Mouse (Mus musculus) midbrain, embryonic 16.5 days (tissue): ENCODE measurements around the gene Vmac. TPM values are rescaled to one million over a fixed set of nuclear protein-coding genes. Genes with fewer than 3 reads are reported as not detected.
A peak's percentile ranks its signal among the peaks of the same experiment; 100 is the strongest.

ENCODE experiments used
- ATAC-seq: fragments of 200-750 bp; cut with Nextera tagmentation; 2 replicates; pipeline ENCODE4 v1.8.0; 2017; ENCODE audit warnings: moderate TSS enrichment
- H3K27ac ChIP-seq: fragments of 300-500 bp; sonication (generic); 2 replicates; pipeline ENCODE4 v1.5.1; 2014; ENCODE audit warnings: mild to moderate bottlenecking, low read length, mixed read lengths
- H3K27me3 ChIP-seq: fragments of 300-500 bp; sonication (generic); 2 replicates; pipeline ENCODE4 v1.6.1; 2014; ENCODE audit warnings: low read depth, low read length, mixed read lengths; ENCODE audit not compliant: control insufficient read depth, insufficient read depth
- H3K36me3 ChIP-seq: fragments of 300-500 bp; sonication (generic); 2 replicates; pipeline ENCODE4 v1.6.1; 2014; ENCODE audit warnings: mild to moderate bottlenecking, low read length, moderate library complexity, mixed read lengths; ENCODE audit not compliant: control insufficient read depth, insufficient read depth
- H3K4me1 ChIP-seq: fragments of 300-500 bp; sonication (generic); 2 replicates; pipeline ENCODE4 v1.6.1; 2014; ENCODE audit warnings: mild to moderate bottlenecking, low read length, mixed read lengths; ENCODE audit not compliant: control insufficient read depth, insufficient read depth
- H3K4me2 ChIP-seq: fragments of 300-500 bp; sonication (generic); 2 replicates; pipeline ENCODE4 v1.6.1; 2014; ENCODE audit warnings: mild to moderate bottlenecking, low read length, mixed read lengths
- H3K4me3 ChIP-seq: fragments of 300-500 bp; sonication (generic); 2 replicates; pipeline ENCODE4 v1.5.1; 2014; ENCODE audit warnings: low read depth, mild to moderate bottlenecking, low read length, moderate library complexity, mixed read lengths
- H3K9ac ChIP-seq: fragments of 300-500 bp; sonication (generic); 2 replicates; pipeline ENCODE4 v1.6.1; 2014; ENCODE audit warnings: low read depth, low read length, mixed read lengths
- H3K9me3 ChIP-seq: fragments of 300-500 bp; sonication (generic); replicated peaks from 2 replicates; pipeline ENCODE4 v1.6.1; 2014; ENCODE audit warnings: mild to moderate bottlenecking, low read length, mixed read lengths; ENCODE audit not compliant: control insufficient read depth, poor library complexity, severe bottlenecking
- WGBS: fragments of 180-500 bp; shearing (Covaris S2); extraction: QIAGEN DNeasy Blood & Tissue Kit; methylation state at CpG from one replicate; pipeline ENCODE4 v1.1.7; 2014; 5-methylcytosine and 5-hydroxymethylcytosine counted together
- polyA plus RNA-seq: library from polyadenylated mRNA; unstranded; fragments of >200 nt; fragmentation: Nextera tagmentation; extraction: Ambion mirVana; gene quantifications from 2 replicates; pipeline ENCODE4 v1.2.1, GENCODE M21; 2015

Vmac gene
- 15.6 and 16.1 TPM in 2 replicates for polyA plus RNA-seq

DNA sequence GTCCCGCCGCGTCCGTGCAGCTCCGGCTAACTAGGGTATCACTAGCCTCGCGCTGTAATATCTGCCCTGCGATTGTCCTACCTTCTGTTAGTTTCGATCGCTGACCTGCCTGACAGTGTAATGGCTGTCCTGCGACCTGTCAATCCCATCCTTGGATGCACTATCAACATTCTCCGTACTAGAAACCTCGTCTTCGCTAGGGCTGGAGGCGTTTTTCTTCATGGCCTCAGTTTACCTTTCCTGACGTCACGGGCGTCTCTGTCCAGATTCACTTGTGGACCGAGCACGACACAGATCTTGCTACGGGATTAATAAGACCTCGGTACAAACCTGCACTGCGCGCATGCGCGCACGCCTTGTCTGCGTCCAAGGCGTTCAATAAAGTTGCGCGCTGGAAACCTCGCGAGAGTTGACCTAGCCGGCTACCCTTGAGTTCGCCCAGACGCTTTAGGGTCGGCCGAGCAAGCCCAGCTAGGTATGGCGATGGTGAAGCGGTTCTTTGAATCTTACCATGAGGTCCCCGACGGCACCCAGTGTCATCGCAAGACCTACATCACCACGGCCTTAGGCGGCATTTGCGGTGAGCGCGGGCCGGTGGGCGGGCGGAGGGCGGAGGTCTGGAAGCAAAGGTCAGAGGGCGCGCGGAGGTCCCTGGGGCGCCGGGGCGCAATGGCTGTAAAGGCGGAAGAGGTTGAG is at the start of gene Vmac, which contains the start of gene Ndufa11:
Gene Vmac, minus strand, starts transcription at position 660 of the 696 bp plus-strand sequence.
Gene Ndufa11, plus strand, starts transcription at position 405 of the 696 bp plus-strand sequence.
- H3K9ac ChIP-seq, result peak within 1 kb of the TSS; percentile 89
- no peaks in the 10 kb centered on the region for H3K27me3 ChIP-seq
- no peaks in the 10 kb centered on the region for H3K9me3 ChIP-seq
- peak within 1 kb of the TSS; percentile 70 for H3K4me2 ChIP-seq
- H3K27ac ChIP-seq, result peak within 1 kb of the TSS; percentile 86
- peak within 1 kb of the TSS; percentile 76 for H3K4me3 ChIP-seq
- peak; percentile 80 for ATAC-seq
- H3K4me1 ChIP-seq, result peaks cover 23% of the 10 kb centered on the region
- peaks cover 3% of the 10 kb centered on the region for H3K36me3 ChIP-seq
- WGBS, result under 1% methylated on average over 59 of the region's 59 CpGs

DNA sequence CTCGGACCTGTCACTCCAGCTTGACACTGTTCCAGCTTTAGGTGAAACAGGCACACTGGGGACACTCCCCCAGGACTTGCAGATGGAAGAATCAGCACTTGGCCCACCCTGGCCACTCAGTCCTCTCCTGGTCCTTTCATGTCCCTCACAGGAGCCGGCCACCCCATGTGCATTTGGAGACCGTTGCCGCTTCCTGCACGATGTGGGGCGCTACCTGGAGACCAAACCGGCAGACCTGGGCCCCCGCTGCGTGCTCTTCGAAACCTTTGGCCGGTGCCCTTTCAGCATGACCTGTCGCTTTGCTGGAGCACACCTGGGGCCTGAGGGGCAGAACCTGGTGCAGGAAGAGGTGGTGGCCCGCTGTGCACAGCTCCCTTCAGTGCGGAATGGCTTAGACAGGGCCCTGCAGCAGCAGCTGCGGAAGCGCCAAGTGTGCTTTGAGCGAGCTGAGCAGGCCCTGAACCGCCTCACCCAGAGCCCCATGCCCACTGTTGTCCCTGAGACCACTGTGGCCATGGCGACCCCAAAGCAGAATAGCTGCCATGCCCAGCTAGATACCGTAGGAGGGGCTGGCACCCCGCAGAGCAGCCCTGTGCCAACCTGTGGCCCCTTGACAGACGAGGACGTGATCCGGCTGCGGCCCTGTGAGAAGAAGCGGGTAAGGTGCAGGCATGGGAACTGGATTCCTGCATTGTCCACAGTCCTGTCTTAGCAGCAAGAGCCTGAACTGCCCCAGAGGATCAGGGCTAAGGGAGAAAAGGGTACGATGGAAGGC is 49.0 kb upstream of the Vmac start:
- Histone ChIP-seq H3K27me3 (no peaks in the 10 kb centered on the region), H3K4me1 (peaks cover 21% of the 10 kb centered on the region), H3K9me3 (no peaks in the 10 kb centered on the region), H3K4me2 (no peak overlapping the region), H3K4me3 (no peak overlapping the region), H3K9ac (no peak overlapping the region), H3K36me3 (peaks cover 16% of the 10 kb centered on the region), H3K27ac (no peak overlapping the region)
- no peak for ATAC-seq
- 96% methylated on average over 27 of the region's 27 CpGs for WGBS

DNA sequence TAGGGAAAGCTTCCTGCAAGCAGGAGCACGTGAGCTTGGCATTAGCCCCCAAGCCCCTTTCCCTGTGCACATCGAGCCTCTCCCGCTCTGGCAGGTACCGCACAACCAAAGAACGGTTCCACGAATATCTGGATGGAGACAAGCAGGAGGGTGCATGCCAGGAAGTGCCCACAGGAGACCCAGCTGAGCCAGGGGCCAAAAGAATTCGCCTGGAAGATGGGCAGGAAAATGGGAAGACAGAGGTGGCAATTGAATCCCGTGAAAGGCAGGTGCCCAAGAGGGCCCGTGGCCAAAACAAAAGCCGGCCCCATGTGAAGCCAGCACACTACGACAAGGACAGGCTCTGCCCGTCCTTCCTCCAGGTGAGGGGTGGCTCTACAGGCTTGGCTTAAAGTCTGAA is 47.6 kb upstream of the Vmac start:
- peaks cover 21% of the 10 kb centered on the region for H3K4me1 ChIP-seq
- H3K4me2 ChIP-seq, result peak overlapping the region; percentile 80
- no peaks in the 10 kb centered on the region for H3K27me3 ChIP-seq
- WGBS, result 54% methylated on average over 12 of the region's 12 CpGs
- H3K36me3 ChIP-seq, result peaks cover 9% of the 10 kb centered on the region; the same call in 1 of the 2 replicates
- peak; percentile 13 for ATAC-seq
- H3K9me3 ChIP-seq, result no peaks in the 10 kb centered on the region
- H3K27ac ChIP-seq, result peak overlapping the region; percentile 94
- H3K9ac ChIP-seq, result peak overlapping the region; percentile 68
- peak overlapping the region; percentile 68 for H3K4me3 ChIP-seq

DNA sequence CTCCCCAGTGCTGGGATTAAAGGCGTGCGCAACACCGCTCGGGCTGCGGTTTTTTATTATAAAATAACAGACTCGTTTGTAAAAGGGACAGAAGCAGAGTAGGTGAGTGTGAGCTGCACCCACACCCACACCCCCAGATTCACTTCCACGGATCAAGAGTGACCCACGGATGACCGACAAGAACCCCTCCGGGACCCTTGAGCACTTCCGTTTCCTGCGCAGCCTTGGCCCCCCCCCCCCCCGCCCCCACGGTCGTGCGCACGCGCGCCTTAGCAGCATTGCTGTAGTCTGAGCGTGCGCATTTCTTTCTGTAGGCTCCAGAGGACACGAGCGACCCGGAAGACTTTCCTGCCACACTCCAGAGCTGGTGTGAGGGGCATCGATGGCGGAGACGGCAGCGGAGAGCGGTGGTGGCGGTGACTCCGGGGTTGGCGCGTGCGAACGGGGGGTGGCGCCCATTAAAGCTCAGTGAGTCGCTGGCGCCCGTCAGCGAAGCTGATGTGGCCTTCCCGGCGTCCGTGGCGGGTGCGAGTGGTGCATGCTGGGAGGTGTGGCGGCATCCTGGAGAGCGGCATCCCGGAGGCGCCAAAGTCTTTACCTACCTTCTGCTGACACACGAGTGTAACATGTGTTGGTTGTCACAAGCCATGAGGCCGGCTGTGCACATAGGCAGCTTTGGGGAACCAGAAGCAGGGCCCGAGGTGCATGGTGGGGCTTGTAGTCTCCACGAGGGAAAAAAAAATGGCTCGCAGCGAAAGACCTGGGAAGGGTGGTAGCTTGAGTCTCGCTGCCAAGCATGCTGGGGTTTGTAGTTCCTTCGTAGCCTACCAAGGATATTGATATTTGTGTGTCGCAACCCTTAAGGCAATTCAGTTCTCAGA is 46.9 kb upstream of the Vmac start, which contains the start of gene Dus3l:
Gene Dus3l, plus strand, starts transcription at position 284 of the 881 bp plus-strand sequence.
- peaks cover 9% of the 10 kb centered on the region; the same call in 1 of the 2 replicates for H3K36me3 ChIP-seq
- no peaks in the 10 kb centered on the region for H3K27me3 ChIP-seq
- peaks cover 21% of the 10 kb centered on the region for H3K4me1 ChIP-seq
- H3K9ac ChIP-seq, result peak within 1 kb of the TSS; percentile 76
- no peaks in the 10 kb centered on the region for H3K9me3 ChIP-seq
- H3K4me3 ChIP-seq, result peak within 1 kb of the TSS; percentile 68
- peak; percentile 86 for ATAC-seq
- peak within 1 kb of the TSS; percentile 80 for H3K4me2 ChIP-seq
- WGBS, result 1% methylated on average over 58 of the region's 58 CpGs
- H3K27ac ChIP-seq, result peak within 1 kb of the TSS; percentile 94

DNA sequence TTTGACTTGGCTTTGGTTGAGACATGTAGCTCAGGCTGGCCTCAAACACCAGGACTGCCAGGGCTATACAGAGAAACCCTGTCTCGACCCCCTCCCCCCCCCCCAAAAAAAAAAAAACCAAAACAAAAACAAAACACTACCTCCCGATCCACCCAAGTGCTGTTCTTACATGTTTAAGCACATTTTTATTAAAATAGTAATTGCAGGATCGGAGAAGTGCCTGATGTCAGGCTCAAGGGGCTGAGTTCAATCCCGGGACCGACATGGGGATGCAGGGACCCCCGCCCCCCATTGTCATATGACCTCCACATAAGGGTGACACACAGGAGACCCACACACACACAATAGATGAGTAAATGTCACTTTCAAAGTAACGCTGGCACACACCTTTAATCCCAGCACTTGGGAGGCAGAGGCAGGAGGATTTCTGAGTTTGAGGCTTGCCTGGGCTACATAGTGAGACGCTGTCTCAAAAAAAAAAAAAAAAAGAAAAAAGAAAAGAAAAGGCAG is 46.0 kb upstream of the Vmac start:
- Histone ChIP-seq H3K4me1 (peaks cover 21% of the 10 kb centered on the region), H3K4me2 (peak overlapping the region; percentile 58), H3K9ac (no peak overlapping the region), H3K27ac (peak overlapping the region; percentile 94; the same call in 1 of the 2 replicates), H3K27me3 (no peaks in the 10 kb centered on the region), H3K9me3 (no peaks in the 10 kb centered on the region), H3K36me3 (peaks cover 7% of the 10 kb centered on the region; the same call in 1 of the 2 replicates), H3K4me3 (peak overlapping the region; percentile 68)
- 77% methylated on average over 8 of the region's 8 CpGs for WGBS
- ATAC-seq, result no peak

DNA sequence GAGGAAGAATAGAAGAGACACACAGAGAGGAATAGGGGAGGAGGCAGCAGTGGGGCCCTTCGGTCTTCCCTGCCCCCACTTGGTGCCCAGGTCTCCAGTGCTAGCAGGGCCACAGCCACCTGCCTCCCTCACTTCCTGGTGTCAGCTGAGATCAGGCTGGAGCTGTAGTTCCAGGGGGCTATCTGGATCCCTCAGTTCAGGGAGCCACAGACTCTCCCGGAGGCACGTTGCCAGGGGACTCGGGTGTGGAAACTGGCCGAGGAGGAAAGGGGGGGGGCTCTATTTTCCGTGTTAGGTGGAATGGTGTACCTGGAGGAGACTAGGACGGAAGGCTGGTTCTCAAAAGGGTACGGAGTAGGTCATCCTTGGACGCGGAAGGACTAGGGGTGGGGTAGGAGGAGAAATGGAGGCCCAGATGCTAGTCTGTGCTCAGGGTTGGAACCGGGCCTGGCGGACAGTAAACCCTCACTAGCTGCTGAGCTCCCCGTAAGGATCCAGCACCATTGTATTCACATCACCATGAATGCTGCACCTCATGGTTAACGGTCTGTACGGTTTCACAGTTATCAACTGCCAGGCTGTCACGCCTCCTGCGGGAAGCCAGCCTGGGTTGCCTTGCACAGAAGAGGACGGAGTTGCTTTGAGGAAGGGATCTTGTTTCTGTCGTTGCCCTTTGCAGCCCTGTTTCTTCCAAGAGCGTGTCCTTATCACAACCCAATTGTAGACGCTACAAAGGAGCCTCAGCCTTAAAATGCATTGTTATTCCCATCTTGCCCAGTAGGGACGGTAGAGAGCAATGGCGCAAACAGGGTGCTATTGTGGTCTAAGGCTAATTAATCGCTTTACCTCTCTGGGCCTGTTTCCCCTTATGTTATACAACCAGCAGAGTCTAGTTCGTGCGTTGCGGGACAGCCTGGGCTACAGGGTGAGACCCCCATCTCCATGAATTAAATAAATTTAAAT is 45.2 kb upstream of the Vmac start:
- H3K9ac ChIP-seq, result peak overlapping the region; percentile 71; the same call in 1 of the 2 replicates
- peaks cover 22% of the 10 kb centered on the region for H3K4me1 ChIP-seq
- peaks cover 2% of the 10 kb centered on the region; the same call in 1 of the 2 replicates for H3K36me3 ChIP-seq
- no peak for ATAC-seq
- WGBS, result 45% methylated on average over 27 of the region's 27 CpGs
- H3K4me2 ChIP-seq, result peak overlapping the region; percentile 71
- no peaks in the 10 kb centered on the region for H3K9me3 ChIP-seq
- peaks cover 6% of the 10 kb centered on the region for H3K27me3 ChIP-seq
- H3K4me3 ChIP-seq, result no peak overlapping the region
- H3K27ac ChIP-seq, result peak overlapping the region; percentile 96

DNA sequence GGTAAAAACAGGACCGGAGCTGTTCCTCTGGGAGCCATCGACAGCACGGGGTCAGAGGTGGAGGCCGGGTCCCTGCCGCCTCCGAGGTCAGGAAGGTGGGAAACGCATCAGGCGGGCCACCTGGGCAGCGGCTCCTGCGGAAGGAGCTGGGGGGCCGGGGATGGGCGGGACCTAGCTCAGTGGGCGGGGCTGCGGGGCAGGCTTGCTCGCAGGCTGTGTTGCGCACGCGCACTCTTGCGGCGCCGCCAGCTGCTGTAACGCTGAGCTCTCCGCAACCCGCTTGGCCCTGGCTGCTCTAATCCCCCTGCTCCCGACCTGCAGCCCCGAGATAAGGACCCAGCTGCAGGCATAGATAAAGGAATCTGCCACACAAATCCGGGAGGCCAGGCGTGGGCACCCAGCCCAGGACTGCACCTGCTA is 44.2 kb upstream of the Vmac start:
- WGBS, result under 1% methylated on average over 25 of the region's 28 CpGs
- H3K9ac ChIP-seq, result peak overlapping the region; percentile 71
- H3K4me3 ChIP-seq, result peak overlapping the region; percentile 47
- no peaks in the 10 kb centered on the region for H3K36me3 ChIP-seq
- H3K4me1 ChIP-seq, result peaks cover 31% of the 10 kb centered on the region
- ATAC-seq, result peak; percentile 34
- peak overlapping the region; percentile 71 for H3K4me2 ChIP-seq
- H3K9me3 ChIP-seq, result no peaks in the 10 kb centered on the region
- peak overlapping the region; percentile 96 for H3K27ac ChIP-seq
- peaks cover 16% of the 10 kb centered on the region for H3K27me3 ChIP-seq
